Mouse (Mus musculus) liver, adult (tissue): ENCODE results near the gene Zfp334.

ENCODE experiments used
- GATA4 ChIP-seq: IDR thresholded peaks from 2 replicates; pipeline ENCODE4 v1.6.1; 2014; ENCODE audit warnings: mild to moderate bottlenecking, low read length; ENCODE audit not compliant: insufficient replicate concordance

Zfp334 gene

GRCm38 (mm10) chr2:165387844-165388495 lies at the start of gene Zfp334:
TSS of gene Zfp334 (minus strand) at chr2:165388259.
- TF ChIP-seq GATA4, result no peak; the same call in 1 of the 2 replicates

GRCm38 (mm10) chr2:165428694-165429093 lies 40.6 kb upstream of the Zfp334 start:
- TF ChIP-seq GATA4, result no peak

- TF ChIP-seq GATA4, result no peak
These were observed 32.1 kb upstream of the Zfp334 start for GRCm38 (mm10) chr2:165420195-165420594.

GRCm38 (mm10) chr2:165419670-165420111 lies 31.6 kb upstream of the Zfp334 start:
- no peak for TF ChIP-seq GATA4

GRCm38 (mm10) chr2:165418577-165418976 lies 30.5 kb upstream of the Zfp334 start:
- no peak for TF ChIP-seq GATA4

GRCm38 (mm10) chr2:165417291-165417690 lies 29.2 kb upstream of the Zfp334 start:
- TF ChIP-seq GATA4, result no peak

- TF ChIP-seq GATA4, result no peak
These were observed 27.7 kb upstream of the Zfp334 start for GRCm38 (mm10) chr2:165415795-165416194.

GRCm38 (mm10) chr2:165415141-165415721 lies 27.2 kb upstream of the Zfp334 start:
- TF ChIP-seq GATA4, result no peak

GRCm38 (mm10) chr2:165414321-165414720 lies 26.3 kb upstream of the Zfp334 start:
- no peak for TF ChIP-seq GATA4

- TF ChIP-seq GATA4, result no peak
These were observed 25.8 kb upstream of the Zfp334 start for GRCm38 (mm10) chr2:165413884-165414283.

GRCm38 (mm10) chr2:165407700-165408301 lies 19.7 kb upstream of the Zfp334 start:
- TF ChIP-seq GATA4, result no peak

- no peak for TF ChIP-seq GATA4
These were observed 17.3 kb upstream of the Zfp334 start for GRCm38 (mm10) chr2:165405351-165405750.

- TF ChIP-seq GATA4, result no peak
These were observed 16.9 kb upstream of the Zfp334 start for GRCm38 (mm10) chr2:165404951-165405350.

GRCm38 (mm10) chr2:165398164-165398785 lies 10.2 kb upstream of the Zfp334 start:
- TF ChIP-seq GATA4, result no peak

- no peak for TF ChIP-seq GATA4
These were observed 9.6 kb upstream of the Zfp334 start for GRCm38 (mm10) chr2:165397502-165398163.
